Mouse (Mus musculus): Measurements from ENCODE around the gene Synj2.
A peak's percentile ranks its signal among the peaks of the same experiment; 100 is the strongest.

GRCm38 (mm10) chr17:5893574-5894148, 47.4 kb upstream of the Synj2 start:
- no peak for TF ChIP-seq POLR2A (IDR thresholded peaks at IDR 0.05; ENCODE audit: extremely low read depth, insufficient read depth, low read length)
- TF ChIP-seq CTCF (IDR thresholded peaks at IDR 0.05; ENCODE audit: low read depth, low read length): 0 out of 2 replicates have a peak, but pooled peaks have one; percentile 4
